Mouse (Mus musculus): Measurements from ENCODE around the gene Nod1. TPM values are rescaled to one million over a fixed set of nuclear protein-coding genes. Genes with fewer than 3 reads are reported as not detected.

Gene Nod1
- polyA plus RNA-seq, 1 experiment, result 30.7 TPM

- no peak for DNase-seq (ENCODE audit: low read depth)
These were observed 89.0 kb downstream of the Nod1 start for GRCm38 (mm10) chr6:54883424-54883823.

GRCm38 (mm10) chr6:54880086-54880485, 92.3 kb downstream of the Nod1 start:
- DNase-seq (ENCODE audit: low read depth), result no peak

- no peak for DNase-seq (ENCODE audit: low read depth)
These were observed 93.9 kb downstream of the Nod1 start for GRCm38 (mm10) chr6:54878546-54878945.

- no peak for DNase-seq (ENCODE audit: low read depth)
These were observed 94.8 kb downstream of the Nod1 start for GRCm38 (mm10) chr6:54877651-54878050.

- DNase-seq (ENCODE audit: low read depth), result no peak
These were observed 95.6 kb downstream of the Nod1 start for GRCm38 (mm10) chr6:54876782-54877181.

Other genes with a start within 250 kb of the Nod1 start
- 13.0 TPM in 2 replicates for gene Znrf2, start 155.7 kb downstream of the Nod1 start, polyA plus RNA-seq (2012; rRNA removed)
- 8.2 and 10.3 TPM in 2 replicates for gene Ggct, start 20.3 kb upstream of the Nod1 start, polyA plus RNA-seq (2012; rRNA removed)
- 38.8 and 43.2 TPM in 2 replicates for gene Gars, start 65.4 kb upstream of the Nod1 start, polyA plus RNA-seq (2012; rRNA removed)
- 0.54 and 0.63 TPM in 2 replicates for gene Crhr2, start 160.4 kb upstream of the Nod1 start, polyA plus RNA-seq (2012; rRNA removed)
- 81.8 and 113 TPM in 2 replicates for gene Inmt, start 202.4 kb upstream of the Nod1 start, polyA plus RNA-seq (2012; rRNA removed)
- gene Mindy4, start 230.8 kb upstream of the Nod1 start, polyA plus RNA-seq (2012; rRNA removed), result 10.5 and 11.7 TPM in 2 replicates

All from gonadal fat pad, adult 2 months (tissue).